Mouse (Mus musculus) MEL (cell line): ENCODE measurements at regions not wholly inside any gene's neighbourhood (a gene's known extent, or its start where the extent isn't known, plus 50 kb on each side); places are given as distances from the start of the nearest gene placed in this dataset.

Source experiments
- CHD2 ChIP-seq: IDR thresholded peaks from 2 replicates; pipeline ENCODE4 v1.6.1; 2011; ENCODE audit warnings: low read length, improper control_type of control experiment
- CTCF ChIP-seq, 3 experiments: IDR thresholded peaks in 2 of 3; conservative IDR thresholded peaks in 1 of 3; 2 replicates each; pipeline ENCODE4 v1.5.1; 2011 to 2012; ENCODE audit warnings: low read length in 3 of 3, low read depth in 2 of 3, mild to moderate bottlenecking in 2 of 3, improper control_type of control experiment in 1 of 3, inconsistent platforms in 1 of 3, mixed read lengths in 1 of 3, moderate library complexity in 1 of 3; ENCODE audit not compliant: control insufficient read depth in 1 of 3, insufficient read depth in 1 of 3, poor library complexity in 1 of 3, severe bottlenecking in 1 of 3
- GATA1 ChIP-seq: IDR thresholded peaks from 2 replicates; pipeline ENCODE4 v1.6.1; 2011; ENCODE audit warnings: low read depth, low read length, improper control_type of control experiment
- KAT2A ChIP-seq: conservative IDR thresholded peaks from 2 replicates; pipeline ENCODE4 v1.6.1; 2012; ENCODE audit warnings: low read depth, low read length, improper control_type of control experiment, inconsistent platforms
- MYC ChIP-seq: IDR thresholded peaks from 2 replicates; pipeline ENCODE4 v1.6.1; 2011; ENCODE audit warnings: low read depth, mild to moderate bottlenecking, low read length, improper control_type of control experiment, moderate library complexity
- POLR2A ChIP-seq, 2 experiments: IDR thresholded peaks; 2 replicates each; pipeline ENCODE4 v1.6.1; 2011 to 2012; ENCODE audit warnings: low read length in 2 of 2, mild to moderate bottlenecking in 2 of 2, control low read depth in 1 of 2, improper control_type of control experiment in 1 of 2, low read depth in 1 of 2, moderate library complexity in 1 of 2; ENCODE audit not compliant: control insufficient read depth in 1 of 2, insufficient read depth in 1 of 2, poor library complexity in 1 of 2
- RAD21 ChIP-seq: IDR thresholded peaks from 2 replicates; pipeline ENCODE4 v1.6.1; 2011; ENCODE audit warnings: mild to moderate bottlenecking, low read depth, low read length, improper control_type of control experiment
- RCOR1 ChIP-seq: IDR thresholded peaks from 2 replicates; pipeline ENCODE4 v1.6.1; 2012; ENCODE audit warnings: low read depth, mild to moderate bottlenecking, inconsistent platforms, low read length, improper control_type of control experiment
- SIN3A ChIP-seq: IDR thresholded peaks from 2 replicates; pipeline ENCODE4 v1.6.1; 2012; ENCODE audit warnings: low read length, improper control_type of control experiment, inconsistent platforms
- SMC3 ChIP-seq: IDR thresholded peaks from 2 replicates; pipeline ENCODE4 v1.6.1; 2011; ENCODE audit warnings: low read depth, low read length, improper control_type of control experiment
- TAL1 ChIP-seq: IDR thresholded peaks from 2 replicates; pipeline ENCODE4 v1.6.1; 2012; ENCODE audit warnings: mild to moderate bottlenecking, inconsistent platforms, low read length, moderate library complexity, mixed read lengths
- UBTF ChIP-seq: IDR thresholded peaks from 2 replicates; pipeline ENCODE4 v1.6.1; 2012; ENCODE audit warnings: low read depth, mild to moderate bottlenecking, inconsistent platforms, low read length, improper control_type of control experiment, moderate library complexity, borderline replicate concordance; ENCODE audit not compliant: insufficient read depth
- USF1 ChIP-seq: IDR thresholded peaks from 2 replicates; pipeline ENCODE4 v1.6.1; 2014; ENCODE audit warnings: low read depth, mild to moderate bottlenecking, inconsistent platforms, low read length, improper control_type of control experiment, moderate library complexity

GRCm38 (mm10) chr1:77932226-77932625 lies 264.7 kb downstream of the Pax3 start:
- TF ChIP-seq POLR2A (IDR thresholded peaks at IDR 0.05; ENCODE audit: control insufficient read depth in 1 of 2, insufficient read depth in 1 of 2, low read depth in 1 of 2, low read length in 2 of 2, poor library complexity in 1 of 2) (no peak), CHD2 (no peak), CTCF (IDR thresholded peaks at IDR 0.05 in 2 of 3, conservative IDR thresholded peaks at IDR 0.05 in 1 of 3; ENCODE audit: control insufficient read depth in 1 of 3, insufficient read depth in 1 of 3, low read depth in 2 of 3, low read length in 3 of 3, poor library complexity in 1 of 3, severe bottlenecking in 1 of 3) (no peak), RCOR1 (no peak), MYC (no peak), RAD21 (no peak), TAL1 (no peak), KAT2A (no peak), SIN3A (no peak), UBTF (no peak), USF1 (no peak), SMC3 (no peak), GATA1 (no peak)
